Mouse (Mus musculus) left cerebral cortex, adult 18-20 months (tissue): ENCODE data around the gene Atp8b3. TPM values are rescaled to one million over a fixed set of nuclear protein-coding genes. Genes with fewer than 3 reads are reported as not detected.

Experiments used
- DNase-seq, 2 experiments: peaks; one replicate each; pipeline ENCODE4 v3.0.0; 2021 to 2022; ENCODE audit warnings: low spot score in 2 of 2, mixed read lengths in 1 of 2
- total RNA-seq, 2 experiments: library from RNA; stranded (reverse); gene quantifications; 2 replicates each; pipeline ENCODE4 v1.2.3; 2021

Gene Atp8b3
- total RNA-seq, 2 experiments from 2014 or later: 0.12 to 0.21 TPM

GRCm38 (mm10) chr10:80569664-80570066 is 30.7 kb upstream of the Atp8b3 start:
- DNase-seq: no peak

GRCm38 (mm10) chr10:80568876-80569275 is 30.0 kb upstream of the Atp8b3 start:
- DNase-seq: no peak

- peak; percentile 91 to 98 for DNase-seq
Measured at GRCm38 (mm10) chr10:80566375-80567092, 27.6 kb upstream of the Atp8b3 start.

- peak; percentile 92 to 94 for DNase-seq
Measured at GRCm38 (mm10) chr10:80561116-80561944, 22.4 kb upstream of the Atp8b3 start, which contains the start of gene Rexo1. Gene Rexo1, minus strand, starts transcription at chr10:80561560.

- no peak for DNase-seq
Measured at GRCm38 (mm10) chr10:80560621-80561020, 21.7 kb upstream of the Atp8b3 start.

GRCm38 (mm10) chr10:80559431-80559830 is 20.5 kb upstream of the Atp8b3 start:
- DNase-seq: no peak

GRCm38 (mm10) chr10:80557346-80557965 is 18.5 kb upstream of the Atp8b3 start:
- DNase-seq: peak; percentile 69 to 87

GRCm38 (mm10) chr10:80553997-80554396 is 15.1 kb upstream of the Atp8b3 start:
- no peak for DNase-seq

GRCm38 (mm10) chr10:80553575-80553974 is 14.7 kb upstream of the Atp8b3 start:
- DNase-seq: no peak

- no peak for DNase-seq
Measured at GRCm38 (mm10) chr10:80552364-80552763, 13.4 kb upstream of the Atp8b3 start.

- DNase-seq: no peak
Measured at GRCm38 (mm10) chr10:80549279-80549678, 10.4 kb upstream of the Atp8b3 start.

GRCm38 (mm10) chr10:80548428-80549006 is 9.6 kb upstream of the Atp8b3 start:
- DNase-seq: peak; percentile 61 to 64

GRCm38 (mm10) chr10:80547539-80547938 is 8.6 kb upstream of the Atp8b3 start:
- no peak for DNase-seq

- DNase-seq: no peak
Measured at GRCm38 (mm10) chr10:80546945-80547344, 8.0 kb upstream of the Atp8b3 start.

GRCm38 (mm10) chr10:80545590-80545989 is 6.7 kb upstream of the Atp8b3 start:
- no peak for DNase-seq

GRCm38 (mm10) chr10:80543873-80544272 is 4.9 kb upstream of the Atp8b3 start:
- peak; percentile 18 to 19 for DNase-seq

GRCm38 (mm10) chr10:80539493-80539892 is 569 bp upstream of the Atp8b3 start:
- DNase-seq: no peak

GRCm38 (mm10) chr10:80538180-80538579 is 744 bp downstream of the Atp8b3 start:
- DNase-seq: no peak

- DNase-seq: no peak
Measured at GRCm38 (mm10) chr10:80535711-80536110, 3.2 kb downstream of the Atp8b3 start.

GRCm38 (mm10) chr10:80535071-80535470 is 3.9 kb downstream of the Atp8b3 start:
- no peak for DNase-seq

- no peak for DNase-seq
Measured at GRCm38 (mm10) chr10:80533704-80534103, 5.2 kb downstream of the Atp8b3 start.
